In the genomic region with DNA sequence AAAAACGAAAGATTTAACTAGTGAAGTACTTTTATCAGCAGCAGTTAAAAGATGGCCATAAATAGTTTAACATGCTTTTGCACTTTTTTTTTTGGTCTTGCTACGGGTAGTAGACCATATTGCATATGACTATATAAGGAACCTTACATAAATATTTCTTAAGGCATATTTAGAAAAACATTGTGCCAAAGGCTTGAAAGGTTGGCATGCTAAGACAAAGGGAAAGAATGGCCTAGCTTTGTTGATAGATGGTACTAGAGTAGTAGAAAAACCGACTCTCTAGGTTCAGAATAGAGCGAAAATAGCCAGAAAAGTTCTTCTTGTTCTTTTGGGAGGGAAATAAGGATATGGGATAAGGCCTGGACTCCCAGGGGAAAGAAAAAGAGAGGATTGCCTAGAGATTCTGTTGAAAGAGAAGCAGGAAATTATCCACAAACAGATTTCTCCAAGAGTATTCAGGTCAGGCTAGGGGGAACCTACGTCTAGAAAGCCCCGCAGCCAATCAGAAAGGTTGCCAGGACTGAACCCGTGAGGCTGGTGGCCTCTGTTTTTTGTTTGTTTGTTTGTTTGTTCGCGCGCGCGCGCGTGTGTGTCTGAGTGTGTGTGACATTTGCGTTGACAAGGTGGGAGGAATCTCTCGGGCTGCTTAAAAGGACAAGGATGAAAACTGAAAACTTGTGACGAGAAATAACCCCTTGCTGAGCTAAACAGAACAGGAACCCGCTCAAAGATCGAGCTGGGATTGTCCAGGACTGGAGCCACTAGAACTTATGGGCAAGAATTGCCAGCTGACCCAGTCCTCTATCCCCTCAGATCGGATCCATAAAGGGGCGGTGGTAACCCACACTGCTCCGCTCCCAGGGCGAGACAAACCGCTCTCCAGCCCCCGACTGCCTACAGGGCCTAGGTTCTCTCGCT, we compare ENCODE assay signal across 13 mouse cellular contexts. TPM values are rescaled to one million over a fixed set of nuclear protein-coding genes. Genes with fewer than 3 reads are reported as not detected.
DNase-seq lines count a peak whose midpoint lies in the region; ATAC-seq and TF ChIP-seq lines count a peak whose summit lies in the region.
"Had no signal": no experiment of that assay in that cellular context is flagged by ENCODE, and none has a peak within 500 bp of the region (broad histone marks: within the 10 kb centered on the region; RNA-seq: fewer than 3 reads in every experiment).

No protein-coding gene starts in this region.

- no peak overlapping the region for H3K4me3 ChIP-seq in hindbrain, embryonic 15.5 days
- H3K4me3 ChIP-seq in hindbrain, embryonic 16.5 days (ENCODE audit: low read length), result no peak overlapping the region
- H3K4me3 ChIP-seq in embryonic facial prominence, embryonic 15.5 days (replicated peaks), result no peak overlapping the region
- no peak overlapping the region for H3K4me3 ChIP-seq in limb, embryonic 15.5 days
- no peak overlapping the region for H3K4me3 ChIP-seq in stomach, postnatal 0 days (ENCODE audit: low read depth, low read length)
- H3K4me3 ChIP-seq: layer of hippocampus, adult 2 months; myocyte had no signal

- no peak overlapping the region for H3K27ac ChIP-seq in hindbrain, embryonic 15.5 days (replicated peaks)
- H3K27ac ChIP-seq in hindbrain, embryonic 16.5 days (ENCODE audit: low read depth, low read length), result no peak overlapping the region
- no peak overlapping the region for H3K27ac ChIP-seq in embryonic facial prominence, embryonic 15.5 days (replicated peaks)
- H3K27ac ChIP-seq in limb, embryonic 15.5 days, result no peak overlapping the region
- H3K27ac ChIP-seq in stomach, postnatal 0 days (replicated peaks), result no peak overlapping the region
- H3K27ac ChIP-seq: layer of hippocampus, adult 2 months had no signal

- H3K4me2 ChIP-seq in hindbrain, embryonic 15.5 days, result no peak overlapping the region
- H3K4me2 ChIP-seq in hindbrain, embryonic 16.5 days (ENCODE audit: low read length), result no peak overlapping the region
- peak overlapping the region; percentile 23; the same call in 1 of the 2 replicates for H3K4me2 ChIP-seq in embryonic facial prominence, embryonic 15.5 days (replicated peaks)
- 0 out of 2 replicates have a peak overlapping the region, but pooled peaks have one; percentile 20 for H3K4me2 ChIP-seq in limb, embryonic 15.5 days
- H3K4me2 ChIP-seq in stomach, postnatal 0 days (replicated peaks; ENCODE audit: low read depth), result no peak overlapping the region

- H3K27me3 ChIP-seq in hindbrain, embryonic 15.5 days, result peaks cover 82% of the 10 kb centered on the region
- peaks cover 61% of the 10 kb centered on the region for H3K27me3 ChIP-seq in hindbrain, embryonic 16.5 days (replicated peaks; ENCODE audit: control insufficient read depth, insufficient read depth, low read length)
- H3K27me3 ChIP-seq in embryonic facial prominence, embryonic 15.5 days, result peaks cover 90% of the 10 kb centered on the region
- H3K27me3 ChIP-seq in limb, embryonic 15.5 days, result peaks cover 94% of the 10 kb centered on the region
- H3K27me3 ChIP-seq in stomach, postnatal 0 days (ENCODE audit: control insufficient read depth, insufficient read depth, low read length), result peaks cover 32% of the 10 kb centered on the region

- no peak overlapping the region for H3K9ac ChIP-seq in hindbrain, embryonic 15.5 days
- no peak overlapping the region for H3K9ac ChIP-seq in hindbrain, embryonic 16.5 days (ENCODE audit: low read depth, low read length)
- no peak overlapping the region for H3K9ac ChIP-seq in embryonic facial prominence, embryonic 15.5 days
- no peak overlapping the region for H3K9ac ChIP-seq in limb, embryonic 15.5 days
- H3K9ac ChIP-seq in stomach, postnatal 0 days (ENCODE audit: low read length), result no peak overlapping the region

- peak; percentile 10 for DNase-seq in R1 (ENCODE audit: low read depth, low spot score)
- no peak for DNase-seq in stomach, postnatal 0 days (ENCODE audit: low spot score)
- no peak for DNase-seq in urinary bladder, postnatal 25 days (ENCODE audit: low spot score)
- no peak for DNase-seq in cerebellum, postnatal 36 days
- DNase-seq: liver; lung, postnatal 10 days had no signal

- H3K9me3 ChIP-seq in hindbrain, embryonic 15.5 days, result no peaks in the 10 kb centered on the region
- H3K9me3 ChIP-seq in hindbrain, embryonic 16.5 days (ENCODE audit: control insufficient read depth, low read length), result no peaks in the 10 kb centered on the region; the same call in 1 of the 2 replicates
- no peaks in the 10 kb centered on the region for H3K9me3 ChIP-seq in embryonic facial prominence, embryonic 15.5 days (replicated peaks)
- H3K9me3 ChIP-seq in limb, embryonic 15.5 days, result no peaks in the 10 kb centered on the region
- no peaks in the 10 kb centered on the region for H3K9me3 ChIP-seq in stomach, postnatal 0 days (ENCODE audit: control insufficient read depth, low read length)

- no peaks in the 10 kb centered on the region for H3K36me3 ChIP-seq in hindbrain, embryonic 15.5 days
- H3K36me3 ChIP-seq in hindbrain, embryonic 16.5 days (ENCODE audit: control insufficient read depth, insufficient read depth, low read length), result no peaks in the 10 kb centered on the region
- H3K36me3 ChIP-seq in embryonic facial prominence, embryonic 15.5 days, result no peaks in the 10 kb centered on the region
- no peaks in the 10 kb centered on the region for H3K36me3 ChIP-seq in limb, embryonic 15.5 days
- no peaks in the 10 kb centered on the region for H3K36me3 ChIP-seq in stomach, postnatal 0 days (ENCODE audit: control insufficient read depth, insufficient read depth, low read length)

- 2% methylated on average over 26 of the region's 26 CpGs for WGBS in hindbrain, embryonic 15.5 days
- 3% methylated on average over 26 of the region's 26 CpGs for WGBS in hindbrain, embryonic 16.5 days
- 9% methylated on average over 26 of the region's 26 CpGs for WGBS in embryonic facial prominence, embryonic 15.5 days
- WGBS in limb, embryonic 15.5 days, result 11% methylated on average over 26 of the region's 26 CpGs
- 16% methylated on average over 26 of the region's 26 CpGs for WGBS in stomach, postnatal 0 days

- 0 out of 2 replicates have a peak, but pooled peaks have one; percentile 24 for ATAC-seq in hindbrain, embryonic 15.5 days (ENCODE audit: low FRiP score, low read depth)
- no peak for ATAC-seq in hindbrain, embryonic 16.5 days
- 0 out of 2 replicates have a peak, but pooled peaks have one; percentile 31 for ATAC-seq in embryonic facial prominence, embryonic 15.5 days (ENCODE audit: insufficient number of reproducible peaks, low FRiP score, low TSS enrichment, low read depth)
- ATAC-seq in limb, embryonic 15.5 days (ENCODE audit: insufficient number of reproducible peaks, low FRiP score, low TSS enrichment, low read depth), result no peak
- no peak for ATAC-seq in stomach, postnatal 0 days (ENCODE audit: low FRiP score, low TSS enrichment)
- ATAC-seq: CD4-positive, CD25-positive, alpha-beta regulatory T cell, adult 4 months had no signal

- no peak for TF ChIP-seq EP300 in stomach, postnatal 0 days (optimal IDR thresholded peaks at IDR 0.05)

- no peak for TF ChIP-seq CTCF in stomach, postnatal 0 days (IDR thresholded peaks at IDR 0.05; ENCODE audit: low read depth)

- no peaks in the 10 kb centered on the region for H3K4me1 ChIP-seq in hindbrain, embryonic 15.5 days (replicated peaks)
- no peaks in the 10 kb centered on the region for H3K4me1 ChIP-seq in hindbrain, embryonic 16.5 days (ENCODE audit: control insufficient read depth, insufficient read depth, low read depth, low read length)
- H3K4me1 ChIP-seq in embryonic facial prominence, embryonic 15.5 days, result peaks cover 20% of the 10 kb centered on the region
- peaks cover 25% of the 10 kb centered on the region for H3K4me1 ChIP-seq in limb, embryonic 15.5 days
- H3K4me1 ChIP-seq in stomach, postnatal 0 days (replicated peaks; ENCODE audit: control insufficient read depth, insufficient read depth), result no peaks in the 10 kb centered on the region

RNA-seq across cellular contexts. Expression of gene Sim1, which starts 9.6 kb away (rescaled TPM):
- 0.12 and 0.16 TPM in 2 replicates for polyA plus RNA-seq in hindbrain, embryonic 15.5 days (2015; fragmentation: Nextera tagmentation; extraction: Ambion mirVana)
- 0.05 and 0.17 TPM in 2 replicates for polyA plus RNA-seq in hindbrain, embryonic 16.5 days (2015; fragmentation: Nextera tagmentation; extraction: Ambion mirVana)
- 0.83 and 1.6 TPM in 2 replicates for polyA plus RNA-seq in embryonic facial prominence, embryonic 15.5 days (2015; fragmentation: Nextera tagmentation; extraction: Ambion mirVana)
- 0.96 and 1.1 TPM in 2 replicates for polyA plus RNA-seq in limb, embryonic 15.5 days (2015; fragmentation: Nextera tagmentation; extraction: Ambion mirVana)
- polyA plus RNA-seq in stomach, postnatal 0 days (2015; fragmentation: Nextera tagmentation; extraction: Ambion mirVana), result not detected in 2 replicates
- polyA plus RNA-seq: CD4-positive, CD25-positive, alpha-beta regulatory T cell, adult 4 months had no signal

Comparison
In these comparisons a context has a peak if more than half of its experiments do, and no peak if none do; other contexts are left out.
1. ATAC-seq: peak in hindbrain, embryonic 15.5 days (single experiment) and embryonic facial prominence, embryonic 15.5 days (single experiment); none in hindbrain, embryonic 16.5 days (single experiment), limb, embryonic 15.5 days (single experiment) and stomach, postnatal 0 days (single experiment).
2. H3K4me2 ChIP-seq: peak in embryonic facial prominence, embryonic 15.5 days (single experiment) and limb, embryonic 15.5 days (single experiment); none in hindbrain, embryonic 15.5 days (single experiment), hindbrain, embryonic 16.5 days (single experiment) and stomach, postnatal 0 days (single experiment).